16 mouse cellular contexts compared by ENCODE assay signal in genomic region chr10:84758200-84758468, GRCm38 (mm10). TPM values are rescaled to one million over a fixed set of nuclear protein-coding genes. Genes with fewer than 3 reads are reported as not detected.
DNase-seq lines count a peak whose midpoint lies in the region; ATAC-seq lines count a peak whose summit lies in the region.
"Had no signal": no experiment of that assay in that cellular context is flagged by ENCODE, and none has a peak within 500 bp of the region (broad histone marks: within the 10 kb centered on the region; RNA-seq: fewer than 3 reads in every experiment).

No protein-coding gene starts in this region.

- H3K9me3 ChIP-seq in forebrain, embryonic 16.5 days (ENCODE audit: control insufficient read depth, low read length), result no peaks in the 10 kb centered on the region
- H3K9me3 ChIP-seq in limb, embryonic 13.5 days, result no peaks in the 10 kb centered on the region
- H3K9me3 ChIP-seq in neural tube, embryonic 12.5 days, result no peaks in the 10 kb centered on the region
- H3K9me3 ChIP-seq: heart, embryonic 13.5 days; kidney, embryonic 15.5 days had no signal

- H3K9ac ChIP-seq in forebrain, embryonic 16.5 days (replicated peaks; ENCODE audit: low read depth, low read length), result no peak overlapping the region
- H3K9ac ChIP-seq in limb, embryonic 13.5 days, result no peak overlapping the region
- H3K9ac ChIP-seq in neural tube, embryonic 12.5 days, result peak overlapping the region; percentile 83
- H3K9ac ChIP-seq: heart, embryonic 13.5 days; kidney, embryonic 15.5 days; lung, embryonic 14.5 days had no signal

- H3K36me3 ChIP-seq in forebrain, embryonic 16.5 days (ENCODE audit: control insufficient read depth, insufficient read depth), result no peaks in the 10 kb centered on the region
- no peaks in the 10 kb centered on the region for H3K36me3 ChIP-seq in limb, embryonic 13.5 days
- H3K36me3 ChIP-seq in neural tube, embryonic 12.5 days, result no peaks in the 10 kb centered on the region
- H3K36me3 ChIP-seq: heart, embryonic 13.5 days; kidney, embryonic 15.5 days had no signal

- H3K4me3 ChIP-seq in forebrain, embryonic 16.5 days (replicated peaks; ENCODE audit: low read length), result peak overlapping the region; percentile 52
- peak overlapping the region; percentile 2; the same call in 1 of the 2 replicates for H3K4me3 ChIP-seq in limb, embryonic 13.5 days
- H3K4me3 ChIP-seq in neural tube, embryonic 12.5 days, result peak overlapping the region; percentile 60
- H3K4me3 ChIP-seq: erythroblast, embryonic 14.5 days had no signal

- no peak for ATAC-seq in forebrain, embryonic 16.5 days
- no peak for ATAC-seq in limb, embryonic 13.5 days (ENCODE audit: low FRiP score, low read depth)
- ATAC-seq in neural tube, embryonic 12.5 days (ENCODE audit: low FRiP score, low read depth), result no peak
- no peak for ATAC-seq in CD4-positive, CD25-positive, alpha-beta regulatory T cell, adult 4 months

- 12% methylated on average over 5 of the region's 5 CpGs for WGBS in forebrain, embryonic 16.5 days
- 8% methylated on average over 5 of the region's 5 CpGs for WGBS in limb, embryonic 13.5 days
- WGBS in neural tube, embryonic 12.5 days, result 1% methylated on average over 5 of the region's 5 CpGs

- peaks cover 52% of the 10 kb centered on the region for H3K4me1 ChIP-seq in forebrain, embryonic 16.5 days (replicated peaks; ENCODE audit: control insufficient read depth, insufficient read depth, low read length)
- H3K4me1 ChIP-seq in limb, embryonic 13.5 days, result peaks cover 49% of the 10 kb centered on the region
- peaks cover 66% of the 10 kb centered on the region for H3K4me1 ChIP-seq in neural tube, embryonic 12.5 days

- H3K27ac ChIP-seq in forebrain, embryonic 16.5 days (ENCODE audit: low read length), result no peak overlapping the region
- H3K27ac ChIP-seq in limb, embryonic 13.5 days, result no peak overlapping the region
- peak overlapping the region; percentile 42; the same call in 1 of the 2 replicates for H3K27ac ChIP-seq in neural tube, embryonic 12.5 days
- H3K27ac ChIP-seq: heart, embryonic 13.5 days; kidney, embryonic 15.5 days had no signal

- peaks cover 30% of the 10 kb centered on the region for H3K27me3 ChIP-seq in forebrain, embryonic 16.5 days (replicated peaks; ENCODE audit: control insufficient read depth, insufficient read depth, low read length)
- peaks cover 96% of the 10 kb centered on the region for H3K27me3 ChIP-seq in limb, embryonic 13.5 days
- peaks cover 58% of the 10 kb centered on the region for H3K27me3 ChIP-seq in neural tube, embryonic 12.5 days (replicated peaks)

- DNase-seq in heart, adult 11 months, result peak; percentile 73
- DNase-seq in heart, adult 8-10 months (ENCODE audit: low spot score), result no peak
- DNase-seq in cerebellum, postnatal 25 days, result no peak
- DNase-seq in adrenal gland, adult (ENCODE audit: inconsistent age in 2 of 2, low spot score in 1 of 2), result no peak
- DNase-seq: adrenal gland, postnatal 25 days; left cerebral cortex, postnatal 4 days; spleen, adult 18-20 months had no signal

- H3K4me2 ChIP-seq in forebrain, embryonic 16.5 days (ENCODE audit: low read length), result peak overlapping the region; percentile 93
- H3K4me2 ChIP-seq in limb, embryonic 13.5 days (replicated peaks), result no peak overlapping the region
- peak overlapping the region; percentile 71 for H3K4me2 ChIP-seq in neural tube, embryonic 12.5 days (replicated peaks)

RNA-seq across cellular contexts. Expression of gene Rfx4, which starts 2.3 kb away (rescaled TPM):
- total RNA-seq in heart, adult 8-10 months (2022), result not detected
- polyA plus RNA-seq in forebrain, embryonic 16.5 days (2015; fragmentation: Nextera tagmentation; extraction: Ambion mirVana), result 6.9 and 7.2 TPM in 2 replicates
- 0.52 and 0.55 TPM in 2 replicates for polyA plus RNA-seq in limb, embryonic 13.5 days (2015; fragmentation: Nextera tagmentation; extraction: Ambion mirVana)
- 40.6 and 46.0 TPM in 2 replicates for polyA plus RNA-seq in neural tube, embryonic 12.5 days (2016; fragmentation: Nextera tagmentation; extraction: Ambion mirVana)
- polyA plus RNA-seq in CD4-positive, CD25-positive, alpha-beta regulatory T cell, adult 4 months (2017; shearing (Covaris generic)), result not detected
- total RNA-seq: adrenal gland, postnatal 25 days; gastrocnemius, adult 8-10 months had no signal
- polyA plus RNA-seq: erythroblast, embryonic 14.5 days; heart, embryonic 13.5 days; lung, embryonic 14.5 days had no signal

Comparison
In these comparisons a context has a peak if more than half of its experiments do, and no peak if none do; other contexts are left out.
1. H3K4me3 ChIP-seq: peak in every context shown above with its lines; median percentile 60 in neural tube, embryonic 12.5 days; 52 in forebrain, embryonic 16.5 days; 2 in limb, embryonic 13.5 days.